Mouse (Mus musculus): ENCODE results near the gene Mcur1.

- no peak for TF ChIP-seq CTCF (IDR thresholded peaks at IDR 0.05; ENCODE audit: control insufficient read depth, insufficient read depth, low read length)
- TF ChIP-seq POLR2A (IDR thresholded peaks at IDR 0.05; ENCODE audit: borderline replicate concordance, control insufficient read depth, low read depth, low read length), result no peak
Measured at GRCm38 (mm10) chr13:43499731-43500482, 60.1 kb downstream of the Mcur1 start.

Data from bone marrow, adult 2 months (tissue).